Mouse (Mus musculus) embryo, embryonic 10.5 days (tissue): Measurements from ENCODE around the gene Ccnyl1.

Experiments used
- DNase-seq: peaks from one replicate; pipeline ENCODE4 v3.0.0-alpha.2; 2015; ENCODE audit warnings: low spot score

Gene Ccnyl1

DNA sequence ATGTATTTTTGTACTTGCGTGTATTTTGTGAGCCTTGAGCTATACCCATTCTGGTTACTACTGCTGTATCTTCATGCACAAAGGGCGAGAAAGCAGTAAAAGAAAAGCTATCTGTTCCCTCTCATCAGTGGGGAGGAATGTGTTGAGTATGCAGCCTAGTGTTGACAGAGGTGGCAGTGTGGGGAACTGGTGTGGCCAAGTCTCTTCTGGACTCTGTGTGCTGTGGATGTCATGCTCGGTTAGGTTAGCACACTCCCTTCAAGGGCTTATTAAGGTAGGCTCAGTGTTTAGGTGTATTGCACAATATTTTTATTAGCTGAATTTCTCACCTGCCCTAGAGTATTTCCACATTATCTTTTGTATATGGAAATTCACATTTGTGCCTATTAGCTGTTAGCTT, 11.5 kb downstream of the Ccnyl1 start:
- DNase-seq, result no peak

DNA sequence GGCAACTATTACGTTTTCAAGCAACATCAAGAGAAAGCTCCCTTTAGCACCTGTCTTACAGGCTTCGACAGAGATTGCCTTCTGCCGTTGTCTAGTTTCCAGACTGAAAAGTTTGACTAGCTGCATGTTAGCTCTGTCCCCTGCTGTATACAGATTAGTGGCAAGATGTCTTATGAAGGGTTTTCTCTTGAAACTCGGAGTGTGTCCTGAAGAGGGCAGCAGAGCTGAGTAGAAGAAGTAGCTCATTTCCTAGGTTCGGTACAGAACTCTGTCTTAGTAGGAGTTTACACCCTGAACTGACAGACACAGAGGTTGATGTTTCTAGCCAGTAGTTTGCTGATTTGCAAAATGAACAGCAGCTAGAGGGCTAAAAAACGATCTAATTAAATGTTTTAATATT, 15.0 kb downstream of the Ccnyl1 start:
- peak; percentile 77 for DNase-seq

DNA sequence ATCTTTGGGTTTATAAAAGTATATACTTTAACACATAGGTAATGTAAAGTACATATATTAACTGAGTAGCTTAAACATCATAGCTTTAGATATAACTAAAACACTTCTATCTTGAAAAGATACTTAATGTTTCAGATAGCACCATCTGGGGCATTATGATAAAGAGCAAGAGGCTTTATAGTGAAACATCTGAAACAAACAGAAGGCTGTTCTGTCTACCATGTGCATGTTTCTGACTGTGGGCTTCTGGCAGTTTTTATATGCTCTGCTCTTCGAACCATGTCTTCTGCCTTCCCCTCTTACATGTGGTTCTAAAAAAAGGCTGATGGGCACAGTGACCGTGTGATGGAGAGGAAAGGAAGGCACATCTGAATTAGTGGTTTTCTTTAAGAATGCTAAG, 16.4 kb downstream of the Ccnyl1 start:
- DNase-seq, result no peak

DNA sequence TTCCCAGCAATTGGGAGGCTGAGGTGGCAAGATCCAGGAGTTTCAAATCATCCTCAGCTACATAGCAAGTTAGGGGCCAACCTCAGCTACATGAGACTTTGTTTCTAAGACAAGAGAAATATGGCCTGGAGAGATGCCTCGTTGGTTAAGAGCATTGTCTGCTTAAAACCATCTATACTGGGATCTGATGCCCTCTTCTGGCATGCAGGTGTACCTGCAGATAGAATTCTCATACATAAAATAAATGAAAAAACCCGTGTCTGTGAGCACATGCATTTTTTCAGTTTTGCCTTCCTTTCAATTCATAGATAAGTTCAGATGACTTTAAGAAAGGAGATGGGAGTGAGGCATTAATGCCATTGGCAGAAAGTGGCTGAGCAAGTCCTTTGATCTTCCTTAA, 19.6 kb downstream of the Ccnyl1 start:
- DNase-seq, result peak; percentile 56

DNA sequence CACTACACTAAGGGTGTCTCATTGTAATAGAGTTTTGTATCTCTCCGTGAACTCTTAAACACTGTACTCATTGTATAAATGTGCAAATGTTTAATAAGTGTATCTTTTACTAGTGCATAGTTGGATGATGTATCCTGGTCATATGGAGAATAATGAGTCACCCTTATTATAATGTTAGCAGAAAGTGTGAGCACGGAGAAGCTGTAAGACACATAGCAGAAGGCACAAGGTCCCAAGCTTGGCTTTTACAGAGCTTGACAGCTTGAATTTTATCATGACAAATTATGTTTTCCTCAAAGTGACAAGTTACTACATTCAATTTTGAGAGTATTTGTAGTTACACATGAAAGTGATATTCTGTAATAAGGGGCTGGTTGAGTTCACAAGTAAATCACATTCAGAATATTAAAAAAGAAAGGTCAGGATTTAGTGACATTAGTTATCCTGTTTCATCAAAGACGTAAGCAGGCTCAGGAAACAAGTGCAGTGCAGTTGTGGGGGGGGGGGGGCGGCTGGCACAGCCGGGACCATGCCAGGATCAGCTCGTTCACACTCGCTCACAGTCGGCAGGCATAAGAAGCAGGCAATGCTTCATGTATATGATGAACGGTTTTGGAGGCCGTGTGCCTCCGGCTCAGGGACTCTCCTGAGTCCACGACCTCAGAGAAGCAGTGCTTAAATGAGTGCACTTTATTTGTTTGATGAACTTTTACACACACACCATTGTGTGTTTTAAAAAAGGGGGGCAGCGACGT, 21.9 kb downstream of the Ccnyl1 start:
- DNase-seq, result no peak

DNA sequence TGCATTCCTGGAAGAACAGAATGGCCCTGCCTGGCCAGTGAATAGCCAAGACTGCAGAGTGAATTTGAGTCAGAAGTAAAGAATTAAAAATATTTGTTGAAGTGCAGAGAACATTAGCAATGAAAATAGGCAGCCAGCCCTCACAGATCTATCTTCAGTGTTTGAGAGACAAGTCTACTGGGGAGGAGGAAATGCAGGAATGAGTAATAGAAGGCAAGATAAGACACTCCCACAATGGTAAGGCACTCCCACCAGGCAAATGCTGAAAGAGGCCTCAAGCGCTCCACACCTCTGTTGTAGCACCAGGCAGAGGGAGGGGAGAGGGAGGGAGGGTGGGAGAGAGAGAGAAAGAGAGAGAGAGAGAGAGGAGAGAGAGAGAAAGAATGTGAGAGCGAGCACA, 25.2 kb downstream of the Ccnyl1 start:
- no peak for DNase-seq

DNA sequence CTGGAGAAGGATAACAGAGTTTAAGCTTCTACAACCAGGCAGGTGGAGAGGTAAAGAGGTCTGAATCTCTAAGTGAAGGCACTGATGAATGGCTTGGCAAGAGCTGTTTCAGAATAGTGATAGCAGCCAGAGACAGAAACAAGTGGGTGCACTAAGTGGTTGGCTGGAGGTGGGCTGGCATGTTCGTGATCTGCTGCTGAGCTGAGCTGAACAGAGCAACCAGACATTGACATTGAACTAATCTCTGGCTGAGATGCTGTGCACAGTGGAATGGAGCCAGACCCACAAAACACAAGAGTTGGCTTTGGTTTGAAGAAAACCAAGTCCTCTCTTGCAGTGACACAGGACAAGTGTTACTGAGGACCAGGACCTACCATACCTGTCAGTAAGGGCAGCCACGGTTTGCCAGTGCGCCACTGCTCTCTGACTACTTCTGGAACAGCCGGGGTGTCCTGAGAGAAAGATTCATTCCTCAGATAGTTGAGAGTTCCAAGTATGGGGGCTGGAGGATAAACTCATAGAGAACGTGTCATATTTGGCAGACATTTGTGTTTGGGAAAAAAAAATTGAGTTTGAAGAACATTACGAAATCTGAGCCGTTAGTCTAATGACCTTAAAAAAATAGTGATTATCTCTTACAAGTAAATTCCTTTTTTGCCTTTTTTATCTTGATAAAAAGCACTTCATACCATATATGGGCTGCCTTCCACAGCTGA, 26.5 kb downstream of the Ccnyl1 start:
- no peak for DNase-seq

DNA sequence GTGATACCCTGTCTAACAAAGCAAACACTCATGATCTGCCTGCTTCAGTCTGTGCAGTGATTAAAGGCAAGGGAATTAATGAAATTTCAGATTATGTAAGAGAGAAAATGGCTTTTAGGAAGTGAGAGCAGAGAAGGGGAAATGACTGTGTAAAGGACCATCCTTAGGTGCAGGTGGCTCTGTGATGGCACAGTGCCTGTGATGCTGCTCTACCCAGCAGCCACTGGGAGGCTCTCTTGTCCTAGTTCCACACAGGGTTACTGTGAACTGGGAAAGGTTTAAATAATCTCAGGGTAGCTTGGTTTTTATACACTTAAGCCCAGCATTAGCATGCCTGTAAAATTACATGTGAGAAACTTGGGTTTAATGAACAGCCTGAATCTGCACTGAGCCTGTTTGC, 27.2 kb downstream of the Ccnyl1 start:
- peak; percentile 50 for DNase-seq

DNA sequence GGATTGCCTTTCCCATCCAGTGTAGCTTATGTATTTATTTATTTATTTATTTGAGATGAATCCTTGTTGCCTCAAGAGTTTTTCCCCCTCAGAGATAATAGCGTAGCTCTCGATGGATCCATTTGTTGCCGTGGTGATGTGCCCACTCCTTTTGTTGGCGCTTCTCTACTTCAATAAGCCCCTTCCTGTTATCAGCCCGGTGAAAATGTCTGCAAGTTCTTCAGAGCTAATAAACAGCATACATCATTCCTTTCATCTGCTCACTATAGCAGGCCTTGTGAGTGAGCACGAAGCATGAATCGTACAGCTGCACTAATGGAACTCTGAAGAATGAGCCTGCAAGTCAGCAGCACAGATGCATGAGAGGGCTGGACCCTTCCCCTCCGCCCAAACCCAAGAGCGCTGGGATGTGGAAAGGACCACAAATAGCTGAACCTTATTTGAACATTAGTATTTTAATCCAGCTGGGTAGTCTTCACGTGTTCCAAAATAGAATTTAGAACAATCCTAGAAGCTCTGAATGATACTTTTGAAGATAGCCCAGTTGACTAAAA, 30.9 kb downstream of the Ccnyl1 start:
- no peak for DNase-seq

DNA sequence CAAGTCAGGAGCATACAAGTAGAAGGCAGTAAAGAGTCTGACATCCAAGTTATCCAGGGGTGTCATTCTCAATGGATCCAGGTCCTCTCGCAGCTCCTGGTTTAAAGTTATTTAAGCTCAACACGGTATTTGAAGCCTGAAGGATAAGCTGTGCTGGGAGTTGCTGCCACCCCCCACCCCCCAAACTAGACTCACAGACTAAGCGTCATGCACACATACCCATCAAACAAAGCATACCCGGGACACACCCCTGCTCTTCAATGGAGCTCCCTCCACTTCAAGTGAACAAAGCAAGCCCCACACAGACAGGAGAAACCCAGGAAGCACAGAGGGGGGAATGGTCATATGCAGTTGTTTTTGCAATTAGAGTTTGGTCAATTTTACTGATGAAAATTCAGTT, 39.8 kb downstream of the Ccnyl1 start:
- DNase-seq, result no peak

DNA sequence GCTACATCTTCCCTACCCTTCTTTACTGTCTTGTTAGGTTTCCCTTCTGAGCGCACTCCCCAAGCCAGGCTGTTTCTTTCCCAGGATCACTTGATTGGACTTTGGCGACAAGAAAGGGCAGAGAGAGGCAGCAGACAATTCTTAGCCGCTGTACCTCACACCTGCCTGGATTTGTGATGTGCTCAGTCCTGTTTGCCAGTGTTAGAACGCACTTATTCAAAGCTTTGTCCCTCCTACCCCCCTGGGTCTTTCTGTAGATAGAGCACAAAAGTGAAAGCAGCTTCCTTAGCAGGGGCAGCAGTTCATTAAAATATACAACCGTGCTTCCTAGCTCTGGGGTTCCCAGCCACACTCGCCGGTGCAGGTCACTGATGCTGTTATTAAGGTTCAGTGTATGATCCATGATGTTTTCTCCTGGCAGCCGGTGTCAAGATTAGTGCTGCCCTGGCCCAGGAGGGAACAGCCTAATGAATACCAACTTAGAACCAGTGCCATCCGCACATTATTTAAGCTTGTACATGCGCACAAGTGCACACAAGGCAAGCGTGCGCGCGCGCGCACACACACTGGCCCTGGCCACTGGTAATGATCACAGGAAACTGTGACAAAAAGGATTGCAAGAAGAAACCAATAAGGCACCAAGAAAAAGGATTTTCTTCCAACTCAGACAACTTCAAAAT, 41.2 kb downstream of the Ccnyl1 start:
- no peak for DNase-seq

DNA sequence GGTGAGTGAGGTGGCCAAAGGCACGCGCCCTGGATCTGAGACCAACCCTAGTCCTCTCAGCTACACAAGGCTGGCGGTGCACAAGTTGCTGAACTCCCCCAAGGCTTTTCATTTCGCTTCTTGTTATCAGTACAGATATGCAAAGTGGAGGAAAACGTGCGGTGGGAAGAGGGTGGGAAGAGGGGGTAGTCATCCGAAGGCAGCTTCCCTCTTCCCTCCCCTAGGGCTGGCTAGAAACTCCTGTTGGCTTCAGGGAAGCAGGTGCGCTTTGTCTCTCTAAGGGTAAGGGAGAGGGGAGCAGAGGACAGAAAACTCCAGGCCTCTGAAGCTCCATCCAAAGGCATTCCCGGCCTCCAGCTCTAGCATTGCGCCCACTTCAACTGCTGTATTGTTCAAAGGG, 41.9 kb downstream of the Ccnyl1 start:
- DNase-seq, result no peak

DNA sequence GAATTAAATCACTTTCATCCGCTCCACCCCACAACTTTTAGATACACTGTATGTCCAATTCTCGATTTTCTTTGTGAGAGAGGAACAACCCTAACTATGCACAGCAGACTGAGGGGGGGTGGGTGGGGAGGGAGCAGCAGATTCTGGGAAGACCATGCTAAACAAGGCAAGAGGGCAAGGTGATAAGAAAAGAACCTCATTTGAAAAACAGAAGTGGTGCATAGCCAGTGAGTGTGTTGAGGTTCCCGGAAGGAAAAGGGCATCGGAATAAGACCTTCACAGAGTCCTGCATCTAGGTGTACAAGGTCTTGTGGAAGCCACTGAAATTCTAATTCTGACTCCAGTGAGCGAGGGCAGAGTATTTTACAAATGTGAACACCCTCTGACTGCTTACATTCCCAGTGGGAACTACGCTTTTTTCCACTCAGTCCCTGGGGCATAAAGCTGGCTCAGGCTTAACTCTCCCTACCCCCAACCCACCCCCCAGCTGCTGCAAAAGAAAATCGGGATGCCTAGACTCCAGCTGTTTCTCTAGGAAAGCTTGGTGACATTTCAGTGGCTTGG, 42.5 kb downstream of the Ccnyl1 start:
- DNase-seq, result no peak

DNA sequence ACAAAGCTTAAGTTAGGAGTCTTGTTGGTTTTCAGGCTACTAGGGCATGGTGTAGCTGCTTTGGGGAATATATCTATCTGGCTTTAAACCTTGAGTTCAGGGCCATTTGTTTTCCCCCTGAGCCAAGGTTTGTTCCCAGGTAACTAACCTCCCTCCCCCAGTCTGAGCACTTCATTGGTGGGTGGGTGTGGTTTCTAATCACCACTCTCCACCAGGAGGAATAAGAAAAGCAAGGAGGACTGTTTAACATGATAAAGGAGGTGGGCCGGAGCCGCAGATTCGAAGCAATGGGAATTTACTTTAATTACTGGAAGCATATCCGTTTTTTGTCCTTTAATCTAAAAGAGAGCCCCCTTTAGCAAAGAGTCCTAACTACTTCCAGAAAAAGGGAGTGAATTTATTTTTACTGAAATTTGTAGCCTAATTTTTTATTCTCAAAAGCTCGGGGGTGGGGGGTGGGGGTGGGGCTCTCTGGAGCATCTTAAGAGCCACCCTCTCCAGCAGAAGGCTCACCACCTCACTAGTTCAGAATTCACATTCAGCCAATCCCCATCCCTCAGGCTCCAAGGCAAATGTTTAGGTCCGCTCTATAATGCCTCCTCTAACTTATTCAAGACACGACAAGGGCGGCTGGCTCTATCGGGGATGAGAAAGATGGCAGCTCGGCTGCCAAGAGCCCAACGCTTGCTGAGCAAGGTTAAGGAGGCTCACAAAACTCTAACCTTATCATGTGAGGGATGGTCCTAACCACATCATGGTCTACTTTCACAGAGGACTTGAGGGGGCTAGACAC, 43.4 kb downstream of the Ccnyl1 start:
- peak; percentile 38 for DNase-seq

DNA sequence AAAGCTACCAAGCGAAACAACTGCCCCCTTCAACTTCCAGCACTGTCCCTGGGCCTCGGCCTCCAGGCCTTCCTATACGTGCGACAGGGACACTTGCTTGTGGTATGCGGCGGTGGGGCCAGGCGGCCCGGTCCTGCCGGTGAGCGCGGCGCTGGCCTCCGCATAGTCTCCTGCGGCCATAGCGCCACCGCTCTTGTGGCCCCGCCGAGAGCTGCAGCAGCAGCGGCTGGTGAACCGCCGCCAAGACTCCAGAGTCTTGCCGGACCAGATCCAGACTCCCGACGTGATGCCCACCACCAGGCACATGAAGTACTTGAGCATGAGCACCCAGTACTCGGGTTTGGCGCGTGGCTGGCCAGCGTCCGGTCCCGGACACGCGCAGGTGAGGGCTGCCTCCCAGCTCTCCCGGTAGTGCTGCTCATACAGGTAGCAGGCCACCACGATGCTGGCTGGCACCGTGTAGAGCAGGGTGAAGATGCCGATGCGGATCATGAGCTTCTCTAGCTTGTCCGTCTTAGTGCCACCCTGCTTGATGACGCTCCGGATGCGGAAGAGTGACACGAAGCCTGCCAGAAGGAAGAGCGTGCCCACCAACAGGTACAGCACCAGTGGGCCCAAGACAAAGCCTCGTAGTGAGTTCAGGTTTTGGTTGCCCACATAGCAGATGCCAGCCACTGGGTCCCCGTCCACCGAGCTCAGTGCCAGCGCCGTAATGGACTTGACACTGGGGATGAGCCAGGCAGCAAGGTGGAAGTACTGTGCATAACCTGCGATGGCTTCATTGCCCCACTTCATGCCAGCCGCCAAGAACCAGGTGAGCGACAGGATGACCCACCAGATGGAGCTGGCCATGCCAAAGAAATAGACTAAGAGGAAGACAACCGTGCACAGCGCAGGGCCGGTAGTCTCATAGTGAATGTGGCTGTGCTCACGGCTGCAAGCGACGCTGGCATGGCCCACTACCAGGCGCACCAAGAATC, 44.8 kb downstream of the Ccnyl1 start:
- peak; percentile 72 for DNase-seq

DNA sequence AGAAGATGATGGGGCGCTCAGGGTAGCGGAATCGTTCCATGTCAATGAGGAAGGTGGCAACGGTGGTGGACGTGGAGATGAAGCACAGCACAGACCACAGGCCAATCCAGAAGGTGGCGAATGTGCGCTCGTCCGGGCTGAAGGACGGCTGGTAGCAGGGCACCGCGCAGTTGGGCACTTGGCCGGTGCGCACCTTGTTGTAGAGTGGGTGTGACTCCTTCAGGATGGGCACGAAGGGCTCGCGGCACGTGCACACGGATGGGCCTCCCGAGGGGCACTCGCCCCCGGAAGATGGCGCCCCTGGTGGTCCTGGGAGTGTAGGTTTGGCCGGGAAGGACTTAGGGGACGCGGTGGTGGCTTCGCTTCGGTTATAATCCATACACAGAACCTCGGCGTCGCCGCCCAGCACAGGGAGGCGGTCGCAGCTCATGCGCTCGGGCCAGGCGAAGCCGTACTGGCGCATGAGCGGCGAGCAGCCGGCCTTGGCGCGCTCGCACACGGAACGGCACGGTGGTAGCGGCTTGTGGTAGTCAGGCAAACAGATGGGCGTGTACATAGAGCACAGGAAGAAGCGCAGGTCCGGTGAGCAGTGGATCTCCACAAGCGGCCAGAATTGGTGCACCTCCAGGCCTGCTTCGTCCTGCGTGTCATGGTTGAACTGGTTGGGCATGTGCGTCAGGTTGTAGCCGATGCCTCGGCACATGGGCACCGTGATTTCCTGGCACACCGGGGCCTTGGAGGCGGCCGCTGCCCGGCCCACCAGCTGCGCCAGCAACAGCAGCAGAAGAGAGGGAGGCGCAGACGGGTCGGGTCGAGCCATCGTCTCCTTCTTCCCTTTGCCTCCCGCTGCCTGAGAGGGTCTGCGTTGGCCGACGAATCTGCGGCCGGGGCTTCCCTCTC, 45.8 kb downstream of the Ccnyl1 start:
- peak; percentile 75 for DNase-seq

DNA sequence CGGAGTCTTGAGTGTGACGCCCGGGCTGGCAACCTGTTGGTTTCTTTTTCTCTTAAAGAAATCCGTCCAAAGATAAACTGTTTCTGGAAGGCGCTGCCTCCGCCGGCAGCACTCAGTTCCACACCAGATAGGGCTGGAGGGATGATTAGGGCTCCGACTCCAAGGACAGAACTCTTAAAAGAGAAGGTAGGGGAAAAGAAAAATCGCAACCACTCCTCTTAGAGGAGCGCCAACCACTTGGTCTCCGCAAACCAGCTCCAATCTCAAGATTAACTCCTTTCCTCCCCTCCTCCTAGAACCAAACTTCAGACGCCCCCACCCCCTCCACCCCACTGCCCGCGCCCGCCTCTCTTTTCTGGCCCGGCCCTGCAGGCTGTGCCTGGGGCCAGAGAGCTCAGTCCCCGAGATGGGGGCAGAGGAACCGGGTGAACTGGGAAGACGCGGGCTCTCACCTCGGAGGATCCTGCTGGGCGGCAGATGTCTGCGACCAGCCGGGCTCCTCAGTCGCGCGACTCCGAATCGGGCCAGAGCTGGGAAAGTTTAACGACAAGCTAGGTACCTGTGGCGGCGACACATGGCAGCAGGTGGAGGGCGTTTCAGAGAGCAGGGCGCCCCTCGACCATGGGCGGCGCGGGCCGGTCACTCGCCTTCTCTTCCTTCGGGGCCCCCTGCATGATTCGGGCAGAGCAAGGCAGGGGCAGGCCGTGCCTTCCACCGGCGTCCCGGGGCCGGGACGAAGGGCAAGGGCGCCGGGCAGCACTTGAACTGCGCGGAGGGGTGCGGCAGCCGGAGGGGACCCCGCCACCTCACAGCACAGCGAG, 46.6 kb downstream of the Ccnyl1 start:
- peak; percentile 43 for DNase-seq

DNA sequence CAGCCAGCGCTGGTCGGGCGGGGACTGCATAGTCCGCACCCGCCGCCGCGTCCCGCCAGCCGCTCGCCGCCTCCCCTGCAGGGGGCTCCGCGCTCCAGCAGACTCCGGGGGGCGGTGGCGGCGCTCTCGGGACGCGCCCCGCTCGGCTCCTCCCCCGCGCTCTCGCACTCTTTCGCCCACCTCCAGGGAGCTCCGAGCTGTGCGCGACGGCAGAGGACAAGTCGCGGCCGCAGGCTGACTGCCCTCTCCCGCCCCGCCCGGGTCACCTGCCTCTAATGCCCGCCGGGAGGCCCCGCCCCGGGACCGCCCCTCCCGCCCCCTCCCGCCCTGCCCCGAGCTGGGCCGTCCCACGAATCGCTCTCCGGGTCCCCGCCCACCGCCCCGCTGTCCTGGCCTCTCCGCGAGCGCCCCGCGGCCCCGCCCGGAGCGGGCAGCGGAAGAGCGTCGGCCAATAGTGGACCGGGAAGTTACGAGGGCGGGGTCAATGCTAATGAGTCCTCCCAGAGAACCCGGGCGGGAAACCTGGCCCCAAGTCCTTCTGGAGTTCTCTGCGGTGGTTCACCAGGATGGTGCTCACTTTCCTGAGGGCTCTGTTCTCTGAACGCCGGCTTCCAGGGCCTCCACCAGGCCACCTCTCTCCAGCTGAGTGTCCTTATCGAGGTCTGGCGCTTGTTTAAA, 47.4 kb downstream of the Ccnyl1 start, which contains the start of gene Fzd5:
Fzd5 (minus strand) TSS at position 250 of the 678 bp plus-strand sequence.
- peak; percentile 97 for DNase-seq
